Comparison of ENCODE assay signal across 8 mouse cellular contexts in the genomic region with DNA sequence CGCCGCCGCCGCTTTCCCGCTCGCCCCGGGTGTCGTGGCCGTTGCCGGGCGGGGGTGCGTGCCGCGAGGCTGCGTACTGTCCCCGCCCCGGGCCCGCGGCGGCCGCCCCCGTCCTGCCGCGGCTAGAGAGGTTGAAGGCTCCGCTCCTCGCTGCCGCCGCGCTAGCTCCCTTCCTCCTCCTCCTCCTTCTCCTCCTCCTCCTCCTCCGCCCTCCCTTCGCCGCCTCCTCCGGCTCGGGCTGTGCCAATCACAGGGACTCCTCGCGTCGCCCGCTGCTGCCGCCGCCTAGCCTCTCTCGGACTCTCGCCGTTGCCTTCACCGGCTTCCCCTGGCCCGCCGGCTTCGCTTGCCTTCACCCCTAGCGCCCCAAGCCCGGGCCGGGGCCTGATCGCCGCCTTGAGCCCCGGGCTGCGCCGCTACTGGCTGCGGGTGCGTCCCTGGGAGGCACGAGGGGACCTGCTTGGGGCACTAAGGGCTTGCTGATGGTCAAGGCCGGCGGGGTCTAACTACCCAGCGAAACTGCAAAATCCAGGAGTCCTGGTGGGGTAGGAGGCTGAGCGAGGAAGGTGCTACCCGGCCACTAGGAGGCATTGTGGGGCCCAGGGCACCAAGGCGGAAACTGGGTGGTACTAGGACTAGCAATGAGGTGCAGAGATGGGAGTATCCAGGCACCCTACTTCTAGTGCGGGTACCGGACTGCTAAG. TPM values are rescaled to one million over a fixed set of nuclear protein-coding genes. Genes with fewer than 3 reads are reported as not detected.
DNase-seq lines count a peak whose midpoint lies in the region; ATAC-seq lines count a peak whose summit lies in the region.

Gene Slco3a1, minus strand, starts transcription at position 173 of the 704 bp plus-strand sequence.

- WGBS in hindbrain, embryonic 13.5 days: 1% methylated on average over 52 of the region's 66 CpGs

- no peaks in the 10 kb centered on the region for H3K36me3 ChIP-seq in hindbrain, embryonic 13.5 days

- peak within 1 kb of the TSS; percentile 80 for H3K4me2 ChIP-seq in hindbrain, embryonic 13.5 days

- no peaks in the 10 kb centered on the region for H3K9me3 ChIP-seq in hindbrain, embryonic 13.5 days

- ATAC-seq in hindbrain, embryonic 13.5 days (ENCODE audit: low FRiP score): peak; percentile 90

- peak within 1 kb of the TSS; percentile 77 for H3K4me3 ChIP-seq in hindbrain, embryonic 13.5 days

- peaks cover 25% of the 10 kb centered on the region for H3K27me3 ChIP-seq in hindbrain, embryonic 13.5 days

- peak within 1 kb of the TSS; percentile 92 for H3K27ac ChIP-seq in hindbrain, embryonic 13.5 days

- H3K9ac ChIP-seq in hindbrain, embryonic 13.5 days: peak within 1 kb of the TSS; percentile 87

- peak; percentile 78 for DNase-seq in MN1 (ENCODE audit: low spot score)
- peak; percentile 92 for DNase-seq in cerebellum, adult 9-11 months
- peak; percentile 48 to 57 for DNase-seq in frontal cortex, postnatal 25 days (ENCODE audit: low spot score in 2 of 2)
- DNase-seq in layer of hippocampus, postnatal 25 days (ENCODE audit: extremely low spot score in 1 of 2, low spot score in 1 of 2): peak; percentile 59 to 75
- DNase-seq in lung, postnatal 14 days: peak; percentile 84
- peak; percentile 84 for DNase-seq in ovary, postnatal 36 days (ENCODE audit: low spot score)
- peak; percentile 83 for DNase-seq in thymus, postnatal 25 days

- peaks cover 41% of the 10 kb centered on the region for H3K4me1 ChIP-seq in hindbrain, embryonic 13.5 days (replicated peaks)

RNA-seq across cellular contexts. Expression of gene Slco3a1, which starts in this region (rescaled TPM):
- 18.4 and 18.8 TPM in 2 replicates for polyA plus RNA-seq in hindbrain, embryonic 13.5 days (2015; fragmentation: Nextera tagmentation; extraction: Ambion mirVana)
- 10 to 100 TPM; 53.9 to 56.2 TPM for total RNA-seq in layer of hippocampus, postnatal 25 days (2021)

Comparison
In these comparisons a context has a peak if more than half of its experiments do, and no peak if none do; other contexts are left out.
1. Peak in every context shown above with its lines: DNase-seq, ATAC-seq, H3K4me3 ChIP-seq and H3K27ac ChIP-seq.